Mouse (Mus musculus): ENCODE measurements around the gene Mrto4. TPM values are rescaled to one million over a fixed set of nuclear protein-coding genes. Genes with fewer than 3 reads are reported as not detected.
A peak's percentile ranks its signal among the peaks of the same experiment; 100 is the strongest.

Gene Mrto4
- polyA plus RNA-seq, 1 experiment from 2014 or later: 123 TPM

- no peaks in the 10 kb centered on the region for H3K9me3 ChIP-seq (ENCODE audit: low read length)
- H3K27me3 ChIP-seq (ENCODE audit: insufficient read depth, low read length): no peaks in the 10 kb centered on the region
- H3K9ac ChIP-seq (replicated peaks; ENCODE audit: low read length): no peak overlapping the region
- H3K4me2 ChIP-seq (replicated peaks; ENCODE audit: low read depth, low read length): no peak overlapping the region
- no peak for ATAC-seq (ENCODE audit: low FRiP score, low TSS enrichment)
- no peak overlapping the region for H3K27ac ChIP-seq (ENCODE audit: low read length)
- H3K4me3 ChIP-seq (ENCODE audit: low read length): no peak overlapping the region
- no peaks in the 10 kb centered on the region for H3K4me1 ChIP-seq (ENCODE audit: insufficient read depth, low read length)
- peaks cover 46% of the 10 kb centered on the region for H3K36me3 ChIP-seq (ENCODE audit: insufficient read depth, low read length)
- 94% methylated on average over 11 of the region's 11 CpGs for WGBS
Observed at GRCm38 (mm10) chr4:139318449-139318848, 33.9 kb downstream of the Mrto4 start.

DNA sequence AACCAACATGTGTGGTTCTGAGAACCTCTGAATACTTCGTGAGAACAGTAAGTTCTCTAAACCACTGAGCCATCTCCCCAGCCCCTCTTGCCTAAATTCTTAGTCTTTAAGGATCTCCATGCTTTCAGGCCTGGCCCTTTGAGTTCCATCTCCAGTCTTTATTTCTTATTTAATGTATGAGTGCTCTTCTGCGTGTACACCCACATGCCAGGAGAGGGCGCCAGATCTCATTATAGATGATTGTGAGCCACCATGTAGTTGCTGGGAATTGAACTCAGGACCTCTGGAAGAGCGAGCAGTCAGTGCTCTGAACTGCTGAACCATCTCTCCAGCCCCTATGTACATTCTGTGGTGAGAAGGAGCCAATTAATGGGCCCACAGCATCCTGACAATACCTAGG is 39.7 kb downstream of the Mrto4 start:
- 66% methylated on average over 4 of the region's 4 CpGs for WGBS
- ATAC-seq (ENCODE audit: low FRiP score, low TSS enrichment): no peak

GRCm38 (mm10) chr4:139311707-139312106 is 40.7 kb downstream of the Mrto4 start:
- H3K9ac ChIP-seq (replicated peaks; ENCODE audit: low read length): peak overlapping the region; percentile 92
- 13% methylated on average over 14 of the region's 14 CpGs for WGBS
- peak overlapping the region; percentile 95 for H3K4me2 ChIP-seq (replicated peaks; ENCODE audit: low read depth, low read length)
- no peaks in the 10 kb centered on the region for H3K9me3 ChIP-seq (ENCODE audit: low read length)
- peaks cover 19% of the 10 kb centered on the region; the same call in 1 of the 2 replicates for H3K4me1 ChIP-seq (ENCODE audit: insufficient read depth, low read length)
- no peaks in the 10 kb centered on the region for H3K27me3 ChIP-seq (ENCODE audit: insufficient read depth, low read length)
- H3K4me3 ChIP-seq (ENCODE audit: low read length): peak overlapping the region; percentile 84
- H3K36me3 ChIP-seq (ENCODE audit: insufficient read depth, low read length): peaks cover 22% of the 10 kb centered on the region
- peak; percentile 17 for ATAC-seq (ENCODE audit: low FRiP score, low TSS enrichment)
- H3K27ac ChIP-seq (ENCODE audit: low read length): peak overlapping the region; percentile 89

More for the DNA sequence above, 39.7 kb downstream of the Mrto4 start:
- H3K4me2 ChIP-seq (replicated peaks; ENCODE audit: low read depth, low read length): no peak overlapping the region
- H3K27me3 ChIP-seq (ENCODE audit: insufficient read depth, low read length): no peaks in the 10 kb centered on the region
- H3K36me3 ChIP-seq (ENCODE audit: insufficient read depth, low read length): peaks cover 30% of the 10 kb centered on the region
- H3K27ac ChIP-seq (ENCODE audit: low read length): no peak overlapping the region
- H3K9me3 ChIP-seq (ENCODE audit: low read length): no peaks in the 10 kb centered on the region
- no peak overlapping the region for H3K4me3 ChIP-seq (ENCODE audit: low read length)
- H3K4me1 ChIP-seq (ENCODE audit: insufficient read depth, low read length): peaks cover 19% of the 10 kb centered on the region; the same call in 1 of the 2 replicates
- no peak overlapping the region for H3K9ac ChIP-seq (replicated peaks; ENCODE audit: low read length)

- peak; percentile 78 for ATAC-seq (ENCODE audit: low FRiP score, low TSS enrichment)
- under 1% methylated on average over 53 of the region's 53 CpGs for WGBS
- Histone ChIP-seq H3K4me3 (ENCODE audit: low read length) (peak overlapping the region; percentile 84), H3K27ac (ENCODE audit: low read length) (peak overlapping the region; percentile 89), H3K36me3 (ENCODE audit: insufficient read depth, low read length) (peaks cover 18% of the 10 kb centered on the region), H3K27me3 (ENCODE audit: insufficient read depth, low read length) (no peaks in the 10 kb centered on the region), H3K9ac (replicated peaks; ENCODE audit: low read length) (peak overlapping the region; percentile 92), H3K9me3 (ENCODE audit: low read length) (no peaks in the 10 kb centered on the region), H3K4me1 (ENCODE audit: insufficient read depth, low read length) (peaks cover 19% of the 10 kb centered on the region; the same call in 1 of the 2 replicates), H3K4me2 (replicated peaks; ENCODE audit: low read depth, low read length) (peak overlapping the region; percentile 95)
Observed at GRCm38 (mm10) chr4:139310899-139311701, 41.3 kb downstream of the Mrto4 start.

DNA sequence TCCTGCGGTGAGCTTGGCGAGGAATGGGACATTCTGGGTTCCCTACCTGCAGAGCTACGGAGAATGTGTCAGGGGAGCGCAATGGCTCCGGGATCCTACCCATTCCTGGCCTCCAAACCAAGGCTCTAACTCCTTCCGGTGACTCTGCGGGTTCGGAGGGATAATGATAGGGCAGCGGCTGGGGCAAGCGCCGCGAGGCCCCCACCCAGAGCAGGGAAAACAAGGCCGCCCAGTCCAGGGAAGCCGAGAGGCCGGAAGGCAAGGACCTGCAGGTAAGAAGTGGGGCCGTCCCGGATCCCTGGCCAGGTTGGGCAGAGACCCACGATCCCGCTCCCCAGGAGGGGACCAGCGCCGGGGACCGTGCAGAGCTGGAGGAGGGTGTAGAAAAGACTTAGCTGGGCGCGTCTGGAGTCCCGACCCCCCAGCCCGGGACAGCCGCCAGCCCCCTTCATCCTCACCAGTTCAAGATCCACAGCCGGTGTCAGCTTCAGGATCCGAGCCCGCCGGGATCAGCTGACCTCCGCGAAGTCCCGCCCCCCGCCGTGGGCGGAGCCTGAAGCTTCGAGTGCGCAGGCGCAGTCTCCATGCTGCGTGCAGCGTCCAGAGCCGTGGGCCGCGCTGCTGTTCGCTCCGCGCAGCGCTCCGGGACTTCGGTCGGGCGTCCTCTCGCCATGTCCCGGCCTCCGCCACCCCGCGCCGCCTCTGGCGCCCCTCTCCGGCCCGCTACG is 42.0 kb downstream of the Mrto4 start, which contains the start of the genes Pqlc2 and Akr7a5:
TSS of gene Pqlc2 (minus strand) at position 538 of the 728 bp plus-strand sequence.
TSS of gene Akr7a5 (plus strand) at position 574 of the 728 bp plus-strand sequence.
- WGBS: under 1% methylated on average over 61 of the region's 63 CpGs
- H3K4me2 ChIP-seq (replicated peaks; ENCODE audit: low read depth, low read length): peak within 1 kb of the TSS; percentile 95

DNA sequence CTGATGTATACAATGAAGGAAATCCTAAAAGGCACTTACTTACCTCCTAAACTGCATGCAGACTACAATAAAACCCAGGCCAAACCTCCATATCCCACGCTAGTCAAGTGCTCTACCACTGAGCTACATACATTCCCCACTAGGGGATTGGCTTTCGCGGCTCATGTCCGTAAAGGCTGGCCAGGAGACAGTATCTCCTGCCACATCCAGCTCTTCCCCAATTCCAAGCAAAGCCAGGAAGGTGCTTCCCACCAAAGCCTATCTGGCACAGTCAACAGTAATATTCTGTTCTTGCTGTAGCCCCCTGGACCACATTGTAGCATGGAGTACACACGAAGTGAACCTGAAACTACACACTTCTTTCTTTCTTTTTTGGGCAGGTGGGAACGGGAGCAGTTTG is 42.7 kb downstream of the Mrto4 start:
- no peak for ATAC-seq (ENCODE audit: low FRiP score, low TSS enrichment)
- no peaks in the 10 kb centered on the region for H3K9me3 ChIP-seq (ENCODE audit: low read length)
- 19% methylated on average over 6 of the region's 6 CpGs for WGBS
- H3K9ac ChIP-seq (replicated peaks; ENCODE audit: low read length): peak overlapping the region; percentile 92
- no peak overlapping the region for H3K27ac ChIP-seq (ENCODE audit: low read length)
- H3K4me2 ChIP-seq (replicated peaks; ENCODE audit: low read depth, low read length): peak overlapping the region; percentile 95
- H3K4me3 ChIP-seq (ENCODE audit: low read length): peak overlapping the region; percentile 84
- H3K27me3 ChIP-seq (ENCODE audit: insufficient read depth, low read length): no peaks in the 10 kb centered on the region
- peaks cover 7% of the 10 kb centered on the region for H3K36me3 ChIP-seq (ENCODE audit: insufficient read depth, low read length)
- H3K4me1 ChIP-seq (ENCODE audit: insufficient read depth, low read length): peaks cover 19% of the 10 kb centered on the region; the same call in 1 of the 2 replicates

More for the DNA sequence above, 42.0 kb downstream of the Mrto4 start, which contains the start of the genes Pqlc2 and Akr7a5:
- H3K4me3 ChIP-seq (ENCODE audit: low read length): peak within 1 kb of the TSS; percentile 84
- peak within 1 kb of the TSS; percentile 92 for H3K9ac ChIP-seq (replicated peaks; ENCODE audit: low read length)
- ATAC-seq (ENCODE audit: low FRiP score, low TSS enrichment): peak; percentile 86
- H3K27ac ChIP-seq (ENCODE audit: low read length): peak within 1 kb of the TSS; percentile 89
- no peaks in the 10 kb centered on the region for H3K27me3 ChIP-seq (ENCODE audit: insufficient read depth, low read length)
- H3K4me1 ChIP-seq (ENCODE audit: insufficient read depth, low read length): peaks cover 19% of the 10 kb centered on the region; the same call in 1 of the 2 replicates
- peaks cover 11% of the 10 kb centered on the region for H3K36me3 ChIP-seq (ENCODE audit: insufficient read depth, low read length)
- H3K9me3 ChIP-seq (ENCODE audit: low read length): no peaks in the 10 kb centered on the region

DNA sequence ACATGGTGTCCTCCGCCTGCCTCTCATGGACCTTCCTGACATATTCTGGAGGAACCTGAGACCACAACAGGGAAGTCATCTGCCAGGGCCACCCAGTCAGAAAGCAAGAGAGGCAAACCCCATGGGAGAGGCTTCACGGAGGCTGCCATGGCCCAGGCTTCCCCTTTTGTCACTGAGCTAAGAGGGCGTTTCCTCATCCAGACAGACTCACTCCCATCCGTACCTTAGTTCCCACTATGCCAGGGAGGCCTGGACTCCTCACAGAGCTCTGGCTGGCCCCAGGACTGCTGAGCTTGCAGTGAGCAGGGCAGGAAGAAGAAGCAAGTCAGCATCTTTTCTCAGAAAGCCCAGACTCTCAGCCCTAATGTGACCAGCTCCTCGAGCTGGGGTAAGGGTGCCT is 44.5 kb downstream of the Mrto4 start:
- Histone ChIP-seq H3K4me1 (ENCODE audit: insufficient read depth, low read length) (peaks cover 19% of the 10 kb centered on the region; the same call in 1 of the 2 replicates), H3K9me3 (ENCODE audit: low read length) (no peaks in the 10 kb centered on the region), H3K4me2 (replicated peaks; ENCODE audit: low read depth, low read length) (no peak overlapping the region), H3K27ac (ENCODE audit: low read length) (no peak overlapping the region), H3K27me3 (ENCODE audit: insufficient read depth, low read length) (no peaks in the 10 kb centered on the region), H3K36me3 (ENCODE audit: insufficient read depth, low read length) (no peaks in the 10 kb centered on the region), H3K4me3 (ENCODE audit: low read length) (no peak overlapping the region), H3K9ac (replicated peaks; ENCODE audit: low read length) (no peak overlapping the region)
- 86% methylated on average over 5 of the region's 5 CpGs for WGBS
- ATAC-seq (ENCODE audit: low FRiP score, low TSS enrichment): no peak

- Histone ChIP-seq H3K4me3 (ENCODE audit: low read length) (no peak overlapping the region), H3K4me1 (ENCODE audit: insufficient read depth, low read length) (peaks cover 7% of the 10 kb centered on the region; the same call in 1 of the 2 replicates), H3K9me3 (ENCODE audit: low read length) (no peaks in the 10 kb centered on the region), H3K4me2 (replicated peaks; ENCODE audit: low read depth, low read length) (no peak overlapping the region), H3K36me3 (ENCODE audit: insufficient read depth, low read length) (0 out of 2 replicates have a peak, but pooled peaks cover 3% of the 10 kb centered on the region), H3K9ac (replicated peaks; ENCODE audit: low read length) (no peak overlapping the region; the same call in 1 of the 2 replicates), H3K27ac (ENCODE audit: low read length) (no peak overlapping the region), H3K27me3 (ENCODE audit: insufficient read depth, low read length) (no peaks in the 10 kb centered on the region)
- no peak for ATAC-seq (ENCODE audit: low FRiP score, low TSS enrichment)
- WGBS: 80% methylated on average over 3 of the region's 3 CpGs
Observed at GRCm38 (mm10) chr4:139305521-139305920, 46.9 kb downstream of the Mrto4 start.

- ATAC-seq (ENCODE audit: low FRiP score, low TSS enrichment): no peak
- WGBS: 65% methylated on average over 5 of the region's 5 CpGs
- H3K27ac ChIP-seq (ENCODE audit: low read length): no peak overlapping the region
- no peak overlapping the region for H3K4me3 ChIP-seq (ENCODE audit: low read length)
- H3K9ac ChIP-seq (replicated peaks; ENCODE audit: low read length): no peak overlapping the region
- no peaks in the 10 kb centered on the region for H3K4me1 ChIP-seq (ENCODE audit: insufficient read depth, low read length)
- H3K36me3 ChIP-seq (ENCODE audit: insufficient read depth, low read length): peaks cover 8% of the 10 kb centered on the region; the same call in 1 of the 2 replicates
- no peaks in the 10 kb centered on the region for H3K9me3 ChIP-seq (ENCODE audit: low read length)
- H3K27me3 ChIP-seq (ENCODE audit: insufficient read depth, low read length): no peaks in the 10 kb centered on the region
- no peak overlapping the region for H3K4me2 ChIP-seq (replicated peaks; ENCODE audit: low read depth, low read length)
Observed at GRCm38 (mm10) chr4:139302241-139302640, 50.1 kb downstream of the Mrto4 start.
